Mouse (Mus musculus): Measurements from ENCODE around the gene Tex37. TPM values are rescaled to one million over a fixed set of nuclear protein-coding genes. Genes with fewer than 3 reads are reported as not detected.

The Tex37 gene
- polyA plus RNA-seq, 1 experiment: not detected

DNA sequence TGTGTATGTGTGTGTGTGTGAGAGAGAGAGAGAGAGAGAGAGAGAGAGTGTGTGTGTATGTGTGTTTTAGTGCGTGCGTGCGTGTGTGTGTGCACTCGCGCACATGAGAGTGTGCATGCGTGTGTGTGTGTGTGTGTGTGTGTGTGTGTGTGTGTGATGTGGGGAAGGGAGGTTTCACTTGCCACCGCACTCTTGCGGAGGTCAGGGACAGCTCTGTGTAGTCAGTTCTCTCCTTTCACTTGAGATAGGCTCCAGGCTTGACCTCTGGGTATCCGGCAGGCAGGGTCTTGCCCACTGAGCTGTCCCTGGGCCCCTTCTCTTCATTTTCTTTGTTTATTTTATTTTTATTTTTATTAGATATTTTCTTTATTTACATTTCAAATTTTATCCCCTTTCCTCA lies 51.4 kb downstream of the Tex37 start:
- WGBS: 96% methylated on average over 9 of the region's 9 CpGs
- Histone ChIP-seq H3K27me3 (ENCODE audit: control insufficient read depth, insufficient read depth, low read length) (no peaks in the 10 kb centered on the region), H3K36me3 (ENCODE audit: control insufficient read depth, insufficient read depth, low read length) (no peaks in the 10 kb centered on the region), H3K27ac (ENCODE audit: insufficient read depth, low read depth, low read length) (no peak overlapping the region), H3K4me1 (ENCODE audit: control insufficient read depth, insufficient read depth, insufficient read length, low read length) (peaks cover 2% of the 10 kb centered on the region; the same call in 1 of the 2 replicates), H3K4me3 (ENCODE audit: low read depth, low read length) (no peak overlapping the region)
- TF ChIP-seq POLR2A (IDR thresholded peaks at IDR 0.05; ENCODE audit: low read depth, low read length) (no peak), CTCF (IDR thresholded peaks at IDR 0.05; ENCODE audit: extremely low read depth, insufficient read length, insufficient replicate concordance, low read depth, low read length) (no peak)

DNA sequence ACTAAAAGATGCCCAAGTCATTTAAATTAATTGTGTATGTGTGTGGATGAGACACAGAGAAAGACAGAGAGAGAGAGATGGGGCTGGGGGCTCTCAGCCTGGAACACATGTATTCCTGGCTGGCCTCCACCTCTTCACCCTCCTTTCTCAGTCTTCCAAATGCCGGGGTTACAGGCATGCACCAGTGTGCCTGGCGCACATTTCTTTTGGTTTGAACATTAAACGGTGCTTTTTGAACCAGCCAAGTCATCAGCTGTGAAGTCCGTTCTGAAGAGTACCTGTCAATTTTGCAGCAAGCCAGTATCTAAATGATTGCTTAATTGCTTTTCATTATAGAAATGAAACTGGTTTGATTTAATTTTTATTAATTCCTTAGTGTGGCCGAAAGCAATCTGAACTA lies 52.0 kb downstream of the Tex37 start:
- no peak overlapping the region for H3K4me3 ChIP-seq (ENCODE audit: low read depth, low read length)

DNA sequence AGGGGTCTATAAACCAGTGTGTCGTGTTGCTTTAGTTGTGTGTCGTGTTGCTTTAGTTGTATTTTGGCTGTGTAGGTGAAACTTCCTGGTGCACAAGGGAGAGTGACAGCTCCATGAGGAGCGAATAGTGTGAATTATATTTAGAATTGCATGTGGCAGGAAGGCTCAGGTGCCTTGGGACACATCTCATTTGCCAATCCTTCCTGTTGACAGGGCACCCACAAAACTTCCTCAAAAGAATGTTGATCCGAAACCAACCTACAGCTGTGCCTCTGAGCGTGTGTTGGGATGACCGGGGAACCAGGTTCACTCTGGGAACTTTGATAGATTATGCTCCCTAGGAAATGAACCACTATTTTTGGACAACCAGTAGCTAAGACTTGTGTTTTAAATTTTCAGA lies 54.4 kb downstream of the Tex37 start:
- H3K4me3 ChIP-seq (ENCODE audit: low read depth, low read length): no peak overlapping the region
- no peak overlapping the region for H3K27ac ChIP-seq (ENCODE audit: insufficient read depth, low read depth, low read length)
- TF ChIP-seq CTCF (IDR thresholded peaks at IDR 0.05; ENCODE audit: extremely low read depth, insufficient read length, insufficient replicate concordance, low read depth, low read length): no peak
- TF ChIP-seq POLR2A (IDR thresholded peaks at IDR 0.05; ENCODE audit: low read depth, low read length): no peak
- H3K27me3 ChIP-seq (ENCODE audit: control insufficient read depth, insufficient read depth, low read length): no peaks in the 10 kb centered on the region
- 82% methylated on average over 6 of the region's 6 CpGs for WGBS
- H3K36me3 ChIP-seq (ENCODE audit: control insufficient read depth, insufficient read depth, low read length): peaks cover 8% of the 10 kb centered on the region
- H3K4me1 ChIP-seq (ENCODE audit: control insufficient read depth, insufficient read depth, insufficient read length, low read length): no peaks in the 10 kb centered on the region

More for the DNA sequence above, 52.0 kb downstream of the Tex37 start:
- H3K27me3 ChIP-seq (ENCODE audit: control insufficient read depth, insufficient read depth, low read length): no peaks in the 10 kb centered on the region
- TF ChIP-seq CTCF (IDR thresholded peaks at IDR 0.05; ENCODE audit: extremely low read depth, insufficient read length, insufficient replicate concordance, low read depth, low read length) (no peak), POLR2A (IDR thresholded peaks at IDR 0.05; ENCODE audit: low read depth, low read length) (no peak)
- H3K27ac ChIP-seq (ENCODE audit: insufficient read depth, low read depth, low read length): no peak overlapping the region
- peaks cover 2% of the 10 kb centered on the region; the same call in 1 of the 2 replicates for H3K4me1 ChIP-seq (ENCODE audit: control insufficient read depth, insufficient read depth, insufficient read length, low read length)
- H3K36me3 ChIP-seq (ENCODE audit: control insufficient read depth, insufficient read depth, low read length): peaks cover 3% of the 10 kb centered on the region; the same call in 1 of the 2 replicates
- whole genome bisulfite sequencing: 67% methylated on average over 5 of the region's 5 CpGs

Other genes starting within 250 kb of the Tex37 start
- gene Rpia, start 126.7 kb downstream of the Tex37 start, polyA plus RNA-seq (2012; rRNA removed): 7.3 and 12.9 TPM in 2 replicates
- gene Eif2ak3, start 74.4 kb downstream of the Tex37 start, polyA plus RNA-seq (2012; rRNA removed): 12.5 and 24.5 TPM in 2 replicates
- gene Foxi3, start 37.6 kb upstream of the Tex37 start, polyA plus RNA-seq (2012; rRNA removed): not detected in 2 replicates
- 10.0 and 23.1 TPM in 2 replicates for gene Thnsl2, start 225.5 kb upstream of the Tex37 start, polyA plus RNA-seq (2012; rRNA removed)